Mouse (Mus musculus): ENCODE data around the gene Gm21822.
"Not testable (repeated sequence)": the region's sequence is repeated elsewhere in the genome, so short reads cannot be mapped to it uniquely, and the experiment has no call there.

Gene Gm21822

GRCm38 (mm10) chrY:18654182-18654581, at the start of gene Gm21822:
Gm21822 (plus strand) TSS chrY:18654482.
- DNase-seq (ENCODE audit: low spot score in 2 of 2): not testable (repeated sequence)

All from urinary bladder, postnatal 36 days (tissue).